Mouse (Mus musculus): ENCODE results near the gene Map2.

Gene Map2

DNA sequence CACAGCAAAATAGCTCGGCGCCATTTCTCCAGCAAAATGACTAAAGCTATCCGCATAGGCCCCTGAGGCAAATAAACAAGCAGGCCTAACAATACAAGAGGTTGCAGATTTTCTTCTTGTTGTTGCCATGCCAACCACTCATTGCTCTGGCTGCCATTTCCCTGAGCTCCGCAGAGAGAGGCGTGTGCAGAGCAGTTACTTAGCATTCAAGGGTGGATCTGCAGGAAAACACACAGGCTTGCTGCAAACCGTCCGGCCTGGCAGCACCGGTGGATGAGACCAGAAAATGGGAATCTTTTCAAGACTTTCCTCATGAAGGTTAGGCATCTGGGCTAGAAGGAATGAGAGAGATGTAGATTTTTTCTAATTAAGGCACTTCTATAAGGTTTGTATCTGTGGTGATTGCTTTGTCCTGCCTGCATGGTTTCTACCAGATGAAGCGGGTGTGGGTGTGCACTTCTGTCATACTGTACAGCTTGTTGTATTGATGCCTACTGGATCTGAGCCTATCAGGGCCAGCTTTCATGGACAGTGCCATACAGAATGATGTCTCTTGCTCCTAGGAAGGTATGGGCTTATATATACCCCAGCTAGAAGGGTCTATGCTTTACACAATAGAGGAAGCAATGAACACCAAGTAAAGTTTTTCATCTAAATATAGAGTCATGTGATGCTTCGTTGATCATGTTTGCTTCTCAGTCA is 211.8 kb downstream of the Map2 start:
- no peak for DNase-seq (ENCODE audit: low read depth)

- DNase-seq (ENCODE audit: low read depth) = no peak
Observed at GRCm38 (mm10) chr1:66388561-66388960, 213.5 kb downstream of the Map2 start.

GRCm38 (mm10) chr1:66394944-66395637 is 220.0 kb downstream of the Map2 start:
- no peak for DNase-seq (ENCODE audit: low read depth)

DNA sequence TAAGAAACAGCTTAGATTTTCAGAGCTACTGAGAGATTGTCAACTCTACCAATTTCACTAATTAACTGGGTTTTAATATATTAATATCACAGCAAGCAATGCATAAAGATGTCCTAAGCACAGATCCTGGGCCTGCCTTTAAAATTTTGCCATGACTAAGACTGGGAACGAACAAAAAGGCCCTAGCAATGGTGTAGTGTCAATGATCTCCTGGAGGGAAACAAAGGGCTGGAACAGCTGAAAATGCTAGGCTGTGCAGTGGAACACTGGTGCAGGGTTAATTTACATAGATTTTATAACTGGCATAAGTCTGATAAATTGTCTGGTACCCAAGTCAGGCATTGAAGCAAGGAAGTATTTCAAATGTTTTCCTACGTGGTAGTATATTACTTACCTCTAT is 220.8 kb downstream of the Map2 start:
- DNase-seq (ENCODE audit: low read depth) = no peak

DNA sequence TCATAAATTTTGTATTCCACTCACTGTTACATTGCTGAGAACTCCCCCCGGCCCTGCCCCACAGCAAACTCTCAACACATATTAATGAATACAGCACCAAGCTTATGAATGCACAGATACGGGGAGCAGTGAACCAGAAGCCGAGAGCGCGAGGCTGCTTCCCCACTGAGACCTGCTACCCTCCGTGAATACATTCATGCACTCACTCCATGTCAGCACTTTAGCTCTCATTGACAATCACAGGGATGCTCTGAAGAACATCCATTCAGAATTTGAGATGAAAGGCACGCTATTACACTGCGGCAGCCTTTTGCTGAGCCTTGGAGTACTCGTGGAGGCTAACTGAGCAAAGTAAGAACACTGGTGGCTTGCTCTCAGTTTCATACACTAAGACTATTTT is 226.8 kb downstream of the Map2 start:
- DNase-seq (ENCODE audit: low read depth) = no peak

DNA sequence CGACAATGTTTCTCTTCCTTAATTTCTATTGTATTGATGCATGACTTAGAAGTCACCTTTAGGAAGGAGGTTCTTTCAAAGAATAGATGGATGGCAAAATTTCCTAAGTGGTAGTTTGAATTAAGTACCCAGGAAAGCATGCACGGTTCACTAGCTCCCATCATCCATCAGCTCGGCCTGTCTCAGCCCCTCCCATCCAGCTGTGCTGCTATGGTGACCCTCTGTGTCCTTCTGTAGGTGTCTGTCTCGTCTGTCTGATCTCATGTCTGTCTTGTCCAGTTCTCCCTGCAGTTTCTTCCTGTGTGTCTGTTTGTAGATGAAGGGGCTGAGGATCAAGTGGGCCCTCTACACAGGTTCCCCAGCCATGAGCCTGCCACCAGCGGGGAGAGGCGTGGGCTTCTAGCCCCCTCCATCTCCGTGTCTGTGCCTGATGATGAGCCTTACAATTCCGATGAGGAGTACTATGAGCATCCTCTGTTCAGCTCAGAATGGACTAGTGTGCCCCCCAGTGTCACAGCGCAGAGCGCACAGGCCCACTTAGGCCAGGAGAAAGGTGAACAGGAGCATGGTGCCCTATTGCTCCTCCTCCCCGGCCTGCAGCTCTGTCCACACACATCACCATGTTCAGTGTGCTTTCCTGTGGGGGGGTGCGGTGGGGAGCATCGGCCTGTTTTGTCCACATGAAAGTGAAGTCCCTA is 232.3 kb downstream of the Map2 start:
- no peak for DNase-seq (ENCODE audit: low read depth)

DNA sequence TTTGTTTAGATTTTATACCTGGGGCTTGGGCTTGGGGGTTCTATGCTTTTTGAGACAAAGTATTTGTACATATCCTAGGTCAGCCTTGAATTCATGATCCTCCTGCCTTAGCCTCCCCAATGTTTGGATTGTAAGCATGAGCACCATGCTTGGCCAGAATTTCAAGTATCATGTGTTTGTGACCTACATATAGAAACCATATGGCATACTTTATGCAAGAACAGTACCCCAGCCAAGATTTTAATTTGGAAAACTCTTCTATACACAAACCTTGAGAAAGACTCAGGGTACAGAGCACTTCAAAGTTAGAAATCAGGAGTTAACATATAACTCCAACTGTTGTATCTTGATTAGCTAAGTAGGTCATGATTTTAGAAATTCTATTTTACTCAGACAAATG is 243.3 kb downstream of the Map2 start:
- DNase-seq (ENCODE audit: low read depth) = no peak

DNA sequence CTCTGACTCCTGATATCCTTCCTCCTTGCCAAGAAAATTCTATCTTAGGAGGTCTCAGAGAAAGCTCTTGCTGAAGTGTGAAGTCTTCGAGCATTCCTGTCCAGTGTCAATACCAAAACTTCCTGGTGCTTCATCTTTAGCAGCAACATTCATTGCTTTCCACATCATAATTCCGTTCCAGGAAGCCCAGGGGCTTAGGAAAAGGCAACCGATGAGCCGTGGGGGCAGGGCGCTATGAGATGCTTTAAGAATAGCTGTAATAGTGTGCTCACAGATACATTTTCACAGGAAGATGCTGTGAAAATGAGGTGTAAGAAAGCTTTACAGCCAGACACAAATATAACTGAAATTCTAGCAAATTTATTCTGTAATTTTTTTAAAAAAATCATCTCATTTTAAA is 251.0 kb downstream of the Map2 start:
- DNase-seq (ENCODE audit: low read depth) = no peak

DNA sequence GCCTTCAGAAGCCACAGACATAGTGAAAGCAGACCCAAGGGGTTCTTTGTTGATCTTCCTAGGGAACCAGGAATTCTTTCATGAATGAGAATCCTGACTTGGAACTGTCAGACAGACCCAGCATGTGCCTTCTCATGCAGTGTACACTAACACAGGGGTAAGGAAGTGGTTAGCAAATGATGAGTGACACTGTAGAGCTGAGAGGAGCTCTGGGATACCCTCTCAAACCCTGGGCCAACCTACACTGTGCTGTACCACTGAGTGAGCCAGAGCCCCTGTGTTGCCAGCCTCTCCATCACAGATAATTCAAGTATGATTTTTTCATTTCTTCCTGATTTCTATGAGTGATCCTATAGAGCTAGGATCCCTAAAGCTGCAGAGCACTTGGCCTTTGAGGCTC is 255.9 kb downstream of the Map2 start:
- DNase-seq (ENCODE audit: low read depth) = no peak

- no peak for DNase-seq (ENCODE audit: low read depth)
Observed at GRCm38 (mm10) chr1:66431472-66431871, 256.4 kb downstream of the Map2 start.

DNA sequence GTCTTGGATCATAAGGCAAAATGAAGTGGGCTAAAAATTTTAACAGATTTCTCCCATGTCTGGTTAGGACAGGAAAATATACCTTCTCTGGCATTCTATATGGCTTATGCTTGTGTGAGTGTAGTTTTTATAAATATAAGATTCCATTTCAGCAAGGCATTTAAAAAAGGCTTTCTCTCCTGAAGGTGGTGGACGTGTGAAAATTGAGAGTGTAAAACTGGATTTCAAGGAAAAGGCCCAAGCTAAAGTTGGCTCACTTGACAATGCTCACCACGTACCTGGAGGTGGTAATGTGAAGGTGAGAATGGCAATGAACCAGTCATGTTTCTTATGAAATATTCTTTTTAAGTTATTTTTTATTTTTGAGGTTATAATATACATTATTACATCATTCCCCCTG is 263.0 kb downstream of the Map2 start:
- no peak for DNase-seq (ENCODE audit: low read depth)

DNA sequence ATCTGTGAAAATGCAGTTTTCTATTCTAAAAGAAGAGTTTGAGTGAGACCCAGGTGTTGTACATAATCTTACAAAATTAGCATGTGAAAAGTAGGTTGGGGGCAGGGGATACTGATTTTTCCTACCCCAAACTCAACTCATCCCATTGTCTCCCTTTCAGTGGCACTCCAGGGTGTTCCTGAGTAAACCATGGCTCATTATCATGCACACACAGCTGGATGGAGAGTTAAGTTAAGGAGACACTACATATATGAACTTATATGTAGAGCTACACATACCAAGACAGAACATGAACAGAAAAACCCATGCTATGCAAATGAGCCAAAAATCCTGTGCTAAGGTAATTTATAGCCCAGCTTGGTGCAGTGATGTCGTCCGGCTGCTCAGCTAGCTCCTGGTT is 267.8 kb downstream of the Map2 start:
- no peak for DNase-seq (ENCODE audit: low read depth)

DNA sequence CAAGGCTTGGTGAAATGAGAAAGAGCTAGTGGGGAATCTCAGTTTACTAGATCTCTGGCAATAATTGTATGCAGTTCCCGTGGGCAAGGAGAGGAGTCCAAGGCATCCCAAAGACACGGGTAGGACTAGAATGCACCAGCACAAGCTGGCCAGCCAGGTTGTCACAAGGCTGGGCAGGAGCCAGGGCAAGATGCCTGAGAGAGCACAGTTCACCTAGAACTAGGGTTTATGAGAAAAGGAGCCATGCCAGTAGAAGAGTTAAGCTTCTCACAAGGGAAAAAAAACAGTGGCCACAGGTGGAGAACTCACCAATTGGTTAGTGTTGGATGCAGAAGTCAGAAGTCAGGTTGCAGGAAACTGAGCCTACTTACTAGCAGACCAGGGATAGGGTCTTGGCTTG is 274.4 kb downstream of the Map2 start:
- DNase-seq (ENCODE audit: low read depth) = no peak

GRCm38 (mm10) chr1:66456580-66456979 is 281.5 kb downstream of the Map2 start:
- DNase-seq (ENCODE audit: low read depth) = no peak

GRCm38 (mm10) chr1:66457747-66458146 is 282.7 kb downstream of the Map2 start:
- DNase-seq (ENCODE audit: low read depth) = no peak

DNA sequence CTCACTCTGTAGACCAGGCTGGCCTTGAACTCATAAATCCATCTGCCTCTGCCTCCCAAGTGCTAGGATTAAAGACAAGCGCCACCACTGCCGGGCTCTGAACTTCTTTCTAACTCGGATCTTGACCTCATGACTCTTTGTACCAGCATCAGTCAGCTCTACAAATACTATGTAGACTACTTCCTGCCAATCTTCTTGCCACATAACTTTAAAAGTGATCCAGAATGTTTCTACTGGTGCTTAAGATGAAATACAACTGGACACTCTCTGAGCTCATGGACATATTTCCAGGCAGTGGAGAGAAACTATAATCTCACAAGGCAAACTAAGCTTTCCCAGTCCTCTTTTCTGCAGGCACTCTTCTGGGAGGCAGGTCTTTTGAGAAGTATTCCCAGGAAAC is 284.3 kb downstream of the Map2 start:
- no peak for DNase-seq (ENCODE audit: low read depth)

DNA sequence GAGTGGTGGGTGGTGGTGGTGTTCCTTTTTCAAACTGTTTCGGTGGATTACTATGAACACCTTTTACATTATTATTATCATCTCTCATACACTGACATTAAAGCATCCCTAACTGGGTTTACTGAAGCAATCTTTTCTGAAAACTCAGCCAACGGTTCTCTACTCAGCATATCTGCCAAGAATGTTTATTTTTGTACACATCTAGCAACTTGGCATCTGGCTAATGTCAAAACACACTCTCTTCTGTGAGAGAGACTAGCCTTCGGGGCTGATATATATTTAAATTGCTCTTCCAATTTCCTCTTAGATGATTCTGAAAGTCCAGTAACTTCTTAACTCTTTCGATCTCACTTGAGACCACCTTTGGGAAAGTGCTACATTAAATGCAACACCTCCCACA is 285.8 kb downstream of the Map2 start:
- DNase-seq (ENCODE audit: low read depth) = no peak

GRCm38 (mm10) chr1:66467821-66468703 is 293.0 kb downstream of the Map2 start, which contains the start of gene Unc80:
Unc80 (plus strand) TSS chr1:66468367.
- DNase-seq (ENCODE audit: low read depth) = no peak

GRCm38 (mm10) chr1:66468704-66469020 is 293.6 kb downstream of the Map2 start:
- DNase-seq (ENCODE audit: low read depth) = no peak

- no peak for DNase-seq (ENCODE audit: low read depth)
Observed at GRCm38 (mm10) chr1:66482751-66483150, 307.7 kb downstream of the Map2 start.
